Mouse (Mus musculus): ENCODE results near the gene Eml6.

Gene Eml6

GRCm38 (mm10) chr11:29748750-29749467 lies 276.9 kb downstream of the Eml6 start:
- no peak for DNase-seq (ENCODE audit: low spot score in 2 of 2)

GRCm38 (mm10) chr11:29747881-29748280 lies 278.0 kb downstream of the Eml6 start:
- no peak for DNase-seq (ENCODE audit: low spot score in 2 of 2)

GRCm38 (mm10) chr11:29747365-29747764 lies 278.5 kb downstream of the Eml6 start:
- DNase-seq (ENCODE audit: low spot score in 2 of 2): no peak

- DNase-seq (ENCODE audit: low spot score in 2 of 2): no peak
Measured at GRCm38 (mm10) chr11:29746203-29746602, 279.6 kb downstream of the Eml6 start.

GRCm38 (mm10) chr11:29745513-29745912 lies 280.3 kb downstream of the Eml6 start:
- DNase-seq (ENCODE audit: low spot score in 2 of 2): no peak

GRCm38 (mm10) chr11:29744760-29745430 lies 280.9 kb downstream of the Eml6 start:
- DNase-seq (ENCODE audit: low spot score in 2 of 2): no peak

GRCm38 (mm10) chr11:29739752-29740151 lies 286.1 kb downstream of the Eml6 start:
- DNase-seq (ENCODE audit: low spot score in 2 of 2): no peak

- no peak for DNase-seq (ENCODE audit: low spot score in 2 of 2)
Measured at GRCm38 (mm10) chr11:29727901-29728300, 297.9 kb downstream of the Eml6 start.

- no peak for DNase-seq (ENCODE audit: low spot score in 2 of 2)
Measured at GRCm38 (mm10) chr11:29725610-29726009, 300.2 kb downstream of the Eml6 start.

GRCm38 (mm10) chr11:29725167-29725566 lies 300.7 kb downstream of the Eml6 start:
- no peak for DNase-seq (ENCODE audit: low spot score in 2 of 2)

- no peak for DNase-seq (ENCODE audit: low spot score in 2 of 2)
Measured at GRCm38 (mm10) chr11:29724213-29724612, 301.6 kb downstream of the Eml6 start.

GRCm38 (mm10) chr11:29719597-29719996 lies 306.2 kb downstream of the Eml6 start:
- DNase-seq (ENCODE audit: low spot score in 2 of 2): no peak

GRCm38 (mm10) chr11:29718541-29718940 lies 307.3 kb downstream of the Eml6 start:
- no peak for DNase-seq (ENCODE audit: low spot score in 2 of 2)

GRCm38 (mm10) chr11:29715499-29715898 lies 310.3 kb downstream of the Eml6 start:
- no peak for DNase-seq (ENCODE audit: low spot score in 2 of 2)

- DNase-seq (ENCODE audit: low spot score in 2 of 2): no peak
Measured at GRCm38 (mm10) chr11:29714789-29715188, 311.0 kb downstream of the Eml6 start.

- DNase-seq (ENCODE audit: low spot score in 2 of 2): no peak
Measured at GRCm38 (mm10) chr11:29714114-29714513, 311.7 kb downstream of the Eml6 start.

- no peak for DNase-seq (ENCODE audit: low spot score in 2 of 2)
Measured at GRCm38 (mm10) chr11:29709512-29709911, 316.3 kb downstream of the Eml6 start.

- no peak for DNase-seq (ENCODE audit: low spot score in 2 of 2)
Measured at GRCm38 (mm10) chr11:29706845-29707244, 319.0 kb downstream of the Eml6 start.

GRCm38 (mm10) chr11:29705263-29705662 lies 320.6 kb downstream of the Eml6 start:
- DNase-seq (ENCODE audit: low spot score in 2 of 2): no peak

- no peak for DNase-seq (ENCODE audit: low spot score in 2 of 2)
Measured at GRCm38 (mm10) chr11:29702721-29703120, 323.1 kb downstream of the Eml6 start.

- no peak for DNase-seq (ENCODE audit: low spot score in 2 of 2)
Measured at GRCm38 (mm10) chr11:29694754-29695153, 331.1 kb downstream of the Eml6 start.

GRCm38 (mm10) chr11:29693576-29694410 lies 332.0 kb downstream of the Eml6 start:
- peak; percentile 89 to 93 for DNase-seq (ENCODE audit: low spot score in 2 of 2)
